Mouse (Mus musculus): ENCODE data around the gene Retreg1. TPM values are rescaled to one million over a fixed set of nuclear protein-coding genes. Genes with fewer than 3 reads are reported as not detected.
A peak's percentile ranks its signal among the peaks of the same experiment; 100 is the strongest.

The Retreg1 gene
- total RNA-seq, 2 experiments from 2014 or later, result 27.3 to 28.6 TPM

DNA sequence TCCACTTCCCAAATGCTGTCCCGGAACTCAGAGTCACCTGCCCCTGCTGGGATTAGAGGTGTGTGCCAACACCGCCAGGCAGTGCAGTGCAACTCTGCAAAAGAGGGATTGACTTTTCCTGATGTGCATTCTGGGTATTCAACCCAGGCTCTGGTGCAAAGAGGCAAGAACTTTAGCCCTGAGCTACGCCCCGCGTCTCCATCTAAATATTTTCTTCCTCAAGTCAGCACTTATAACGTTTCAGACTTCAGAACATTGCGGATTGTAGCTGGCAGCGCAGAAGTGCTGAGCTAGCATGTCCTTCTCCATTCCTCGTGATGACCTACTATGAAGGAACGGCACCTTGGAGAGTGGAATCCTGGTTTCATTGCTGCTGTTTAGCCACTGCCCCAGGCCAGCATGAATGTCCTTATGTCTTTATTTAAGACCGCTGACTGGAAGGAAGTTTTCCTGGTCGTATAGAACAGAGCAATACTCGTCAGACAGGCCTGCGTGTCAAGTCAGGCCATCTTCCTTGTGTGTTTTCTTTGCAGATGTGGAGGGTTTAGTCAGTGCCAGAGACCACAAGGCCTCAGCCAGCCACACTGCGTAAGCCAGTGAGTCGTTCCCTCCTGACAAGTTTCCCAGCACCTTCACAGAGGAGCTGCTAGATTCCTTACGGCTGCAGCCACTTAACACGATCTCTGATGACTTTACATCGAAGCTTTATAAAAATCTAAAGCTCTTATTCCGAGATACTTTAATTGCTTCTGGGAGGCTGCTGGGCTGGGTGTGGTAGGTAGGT is 34.1 kb upstream of the Retreg1 start:
- no peak overlapping the region for H3K27ac ChIP-seq
- no peak for TF ChIP-seq CTCF (conservative IDR thresholded peaks at IDR 0.05)
- DNase-seq (ENCODE audit: low spot score in 2 of 2), result no peak
- H3K4me3 ChIP-seq, result no peak overlapping the region

- no peak for TF ChIP-seq CTCF (conservative IDR thresholded peaks at IDR 0.05)
- no peak for DNase-seq (ENCODE audit: low spot score in 2 of 2)
- Histone ChIP-seq H3K27ac (no peak overlapping the region), H3K4me3 (no peak overlapping the region)
Observed at GRCm38 (mm10) chr15:25809669-25810068, 33.3 kb upstream of the Retreg1 start.

GRCm38 (mm10) chr15:25811834-25812250 is 31.1 kb upstream of the Retreg1 start:
- DNase-seq (ENCODE audit: low spot score in 2 of 2), result no peak
- Histone ChIP-seq H3K27ac (no peak overlapping the region), H3K4me3 (no peak overlapping the region)
- peak; percentile 71 for TF ChIP-seq CTCF (conservative IDR thresholded peaks at IDR 0.05)

- Histone ChIP-seq H3K4me3 (no peak overlapping the region), H3K27ac (no peak overlapping the region)
- DNase-seq (ENCODE audit: low spot score in 2 of 2), result no peak
- TF ChIP-seq CTCF (conservative IDR thresholded peaks at IDR 0.05), result no peak
Observed at GRCm38 (mm10) chr15:25812479-25812878, 30.5 kb upstream of the Retreg1 start.

- no peak for TF ChIP-seq CTCF (conservative IDR thresholded peaks at IDR 0.05)
- DNase-seq (ENCODE audit: low spot score in 2 of 2), result no peak
- Histone ChIP-seq H3K27ac (no peak overlapping the region), H3K4me3 (no peak overlapping the region)
Observed at GRCm38 (mm10) chr15:25814535-25814934, 28.4 kb upstream of the Retreg1 start.

DNA sequence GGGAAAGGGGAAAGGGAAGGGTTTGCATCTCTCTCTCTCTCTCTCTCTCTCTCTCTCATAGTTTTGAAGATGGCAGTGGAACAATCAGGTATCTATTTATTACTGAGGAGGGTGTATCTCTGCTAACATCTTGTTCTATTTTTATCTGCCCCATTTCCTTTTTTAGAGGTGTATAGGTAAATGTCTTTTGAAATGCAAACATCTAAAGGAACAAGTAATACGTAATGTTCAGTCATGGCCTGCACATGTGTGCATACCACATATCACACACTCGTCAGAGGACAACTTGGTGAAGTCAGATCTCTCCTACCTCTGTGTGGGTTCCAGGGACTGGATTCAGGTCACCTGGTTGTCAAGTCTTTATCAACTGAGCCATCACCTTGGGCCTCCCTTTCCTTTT is 25.8 kb upstream of the Retreg1 start:
- no peak for DNase-seq (ENCODE audit: low spot score in 2 of 2)
- no peak for TF ChIP-seq CTCF (conservative IDR thresholded peaks at IDR 0.05)
- Histone ChIP-seq H3K27ac (no peak overlapping the region), H3K4me3 (no peak overlapping the region)

DNA sequence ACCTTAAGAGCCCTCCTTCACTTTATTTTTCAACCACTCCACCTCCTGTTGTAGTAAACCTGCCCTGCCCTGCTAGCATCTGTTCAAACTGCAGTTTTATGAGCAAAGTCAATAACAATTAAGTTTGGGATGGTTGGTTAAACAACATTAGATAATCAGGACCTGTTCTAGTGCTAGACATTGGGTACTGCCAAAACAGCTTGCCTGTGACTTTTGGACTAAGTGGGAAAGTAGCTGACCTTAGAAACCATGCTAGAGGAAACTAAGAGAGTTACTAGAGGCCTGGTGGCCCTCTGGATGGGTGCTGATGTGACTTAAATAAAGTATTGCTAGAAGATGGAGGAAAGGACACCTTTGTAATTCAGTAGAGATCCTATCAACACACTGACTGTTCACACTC is 21.0 kb upstream of the Retreg1 start:
- no peak overlapping the region for H3K4me3 ChIP-seq
- H3K27ac ChIP-seq, result no peak overlapping the region
- no peak for TF ChIP-seq CTCF (conservative IDR thresholded peaks at IDR 0.05)
- no peak for DNase-seq (ENCODE audit: low spot score in 2 of 2)

- Histone ChIP-seq H3K27ac (no peak overlapping the region), H3K4me3 (no peak overlapping the region)
- no peak for TF ChIP-seq CTCF (conservative IDR thresholded peaks at IDR 0.05)
- DNase-seq (ENCODE audit: low spot score in 2 of 2), result no peak
Observed at GRCm38 (mm10) chr15:25822656-25823055, 20.3 kb upstream of the Retreg1 start.

- Histone ChIP-seq H3K4me3 (no peak overlapping the region), H3K27ac (no peak overlapping the region)
- DNase-seq (ENCODE audit: low spot score in 2 of 2), result peak in 1 of 2 experiments; percentile 29
- no peak for TF ChIP-seq CTCF (conservative IDR thresholded peaks at IDR 0.05)
Observed at GRCm38 (mm10) chr15:25826531-25826961, 16.4 kb upstream of the Retreg1 start.

GRCm38 (mm10) chr15:25828464-25828863 is 14.5 kb upstream of the Retreg1 start:
- no peak overlapping the region for H3K4me3 ChIP-seq
- DNase-seq (ENCODE audit: low spot score in 2 of 2), result no peak
- TF ChIP-seq CTCF (conservative IDR thresholded peaks at IDR 0.05), result no peak

GRCm38 (mm10) chr15:25830426-25830825 is 12.6 kb upstream of the Retreg1 start:
- no peak for TF ChIP-seq CTCF (conservative IDR thresholded peaks at IDR 0.05)
- Histone ChIP-seq H3K27ac (no peak overlapping the region), H3K4me3 (no peak overlapping the region)
- no peak for DNase-seq (ENCODE audit: low spot score in 2 of 2)

More at GRCm38 (mm10) chr15:25828464-25828863, 14.5 kb upstream of the Retreg1 start:
- no peak overlapping the region for H3K27ac ChIP-seq

DNA sequence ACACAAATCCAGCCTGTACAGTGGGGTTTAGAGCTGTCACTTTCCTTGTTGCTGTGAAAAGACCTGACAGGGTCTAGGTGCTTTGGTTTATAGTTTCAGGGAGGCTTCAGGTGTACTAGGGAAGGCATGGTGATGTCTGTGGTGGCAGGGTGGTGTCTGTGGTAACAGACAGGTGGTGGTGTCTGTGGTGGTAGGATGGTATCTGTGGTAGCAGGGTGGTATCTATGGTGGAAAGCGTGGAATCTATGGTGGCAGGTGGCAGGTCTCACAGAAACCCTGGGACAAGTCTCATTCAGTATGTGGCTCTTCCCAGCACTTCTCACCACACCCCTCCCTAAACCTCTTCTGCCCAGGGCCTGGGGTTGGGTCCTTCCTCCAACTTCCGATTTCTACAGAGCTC is 8.7 kb upstream of the Retreg1 start:
- Histone ChIP-seq H3K27ac (no peak overlapping the region), H3K4me3 (no peak overlapping the region)
- no peak for TF ChIP-seq CTCF (conservative IDR thresholded peaks at IDR 0.05)
- DNase-seq (ENCODE audit: low spot score in 2 of 2), result no peak

DNA sequence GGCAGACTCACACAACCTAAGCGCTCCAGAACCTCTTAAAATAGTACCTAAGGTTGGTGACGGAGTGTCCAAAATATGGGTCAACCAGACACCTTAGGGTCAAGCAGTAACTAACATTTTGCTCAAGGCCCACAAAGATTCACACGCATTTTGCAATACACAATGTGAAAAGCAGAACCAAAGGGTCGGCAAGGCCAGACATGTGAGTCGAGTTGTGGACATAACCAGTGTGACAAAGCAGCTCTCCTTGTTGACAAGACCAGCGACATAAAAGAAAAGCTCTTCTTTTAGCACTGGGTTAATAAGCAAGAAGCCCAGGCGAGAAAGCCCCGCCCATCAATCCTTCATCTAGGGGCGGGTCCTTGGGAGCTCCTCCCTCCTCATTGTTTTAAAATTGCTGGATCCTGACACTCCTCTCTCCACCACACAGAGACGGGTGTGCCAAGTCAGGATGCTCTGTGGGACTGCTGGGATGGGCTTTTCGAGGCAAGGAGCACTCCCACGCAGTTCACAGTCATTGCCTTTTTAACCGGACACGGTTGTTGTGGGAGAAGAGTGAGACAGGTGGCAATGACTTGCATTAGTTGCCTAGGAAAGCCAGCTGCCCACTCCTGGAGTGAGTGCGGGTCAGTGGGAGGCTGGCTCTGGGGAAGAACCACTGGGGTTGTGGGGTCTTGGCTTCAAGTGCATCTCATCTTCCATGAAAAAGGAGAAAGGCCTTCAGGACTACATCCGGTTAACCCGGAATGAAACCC is 7.9 kb upstream of the Retreg1 start:
- H3K4me3 ChIP-seq, result no peak overlapping the region
- no peak overlapping the region for H3K27ac ChIP-seq
- no peak for DNase-seq (ENCODE audit: low spot score in 2 of 2)
- TF ChIP-seq CTCF (conservative IDR thresholded peaks at IDR 0.05), result no peak
